Mouse (Mus musculus) hindbrain, embryonic 13.5 days (tissue): ENCODE results near the gene Abca8a. TPM values are rescaled to one million over a fixed set of nuclear protein-coding genes. Genes with fewer than 3 reads are reported as not detected.
"Not testable (repeated sequence)": the region's sequence is repeated elsewhere in the genome, so short reads cannot be mapped to it uniquely, and the experiment has no call there.

ENCODE experiments used
- ATAC-seq: fragments of 200-750 bp; cut with Nextera tagmentation; 2 replicates; pipeline ENCODE4 v1.8.0; 2017; ENCODE audit warnings: moderate TSS enrichment; ENCODE audit not compliant: low FRiP score
- H3K27ac ChIP-seq: fragments of 300-500 bp; sonication (generic); 2 replicates; pipeline ENCODE4 v1.5.1; 2015; ENCODE audit warnings: inconsistent platforms, mild to moderate bottlenecking, moderate library complexity
- H3K27me3 ChIP-seq: fragments of 300-500 bp; sonication (generic); 2 replicates; pipeline ENCODE4 v1.6.1; 2015; ENCODE audit warnings: mild to moderate bottlenecking, inconsistent platforms
- H3K36me3 ChIP-seq: fragments of 300-500 bp; sonication (generic); 2 replicates; pipeline ENCODE4 v1.6.1; 2015; ENCODE audit warnings: mild to moderate bottlenecking, inconsistent platforms
- H3K4me1 ChIP-seq: fragments of 300-500 bp; sonication (generic); replicated peaks from 2 replicates; pipeline ENCODE4 v1.6.1; 2015; ENCODE audit warnings: inconsistent platforms
- H3K4me2 ChIP-seq: fragments of 300-500 bp; sonication (generic); 2 replicates; pipeline ENCODE4 v1.6.1; 2015; ENCODE audit warnings: inconsistent platforms, mild to moderate bottlenecking, moderate library complexity
- H3K4me3 ChIP-seq: fragments of 300-500 bp; sonication (generic); 2 replicates; pipeline ENCODE4 v1.5.1; 2015; ENCODE audit warnings: mild to moderate bottlenecking, inconsistent platforms
- H3K9ac ChIP-seq: fragments of 300-500 bp; sonication (generic); 2 replicates; pipeline ENCODE4 v1.6.1; 2015; ENCODE audit warnings: mild to moderate bottlenecking, inconsistent platforms
- H3K9me3 ChIP-seq: fragments of 300-500 bp; sonication (generic); 2 replicates; pipeline ENCODE4 v1.6.1; 2016; ENCODE audit warnings: inconsistent platforms
- WGBS: fragments of 180-500 bp; shearing (Covaris S2); methylation state at CpG from one replicate; pipeline ENCODE4 v1.1.7; 2015; 5-methylcytosine and 5-hydroxymethylcytosine counted together
- polyA plus RNA-seq: library from polyadenylated mRNA; unstranded; fragments of >200 nt; fragmentation: Nextera tagmentation; extraction: Ambion mirVana; gene quantifications from 2 replicates; pipeline ENCODE4 v1.2.1, GENCODE M21; 2015

Gene Abca8a
- polyA plus RNA-seq, 1 experiment from 2014 or later, result 0.47 TPM

DNA sequence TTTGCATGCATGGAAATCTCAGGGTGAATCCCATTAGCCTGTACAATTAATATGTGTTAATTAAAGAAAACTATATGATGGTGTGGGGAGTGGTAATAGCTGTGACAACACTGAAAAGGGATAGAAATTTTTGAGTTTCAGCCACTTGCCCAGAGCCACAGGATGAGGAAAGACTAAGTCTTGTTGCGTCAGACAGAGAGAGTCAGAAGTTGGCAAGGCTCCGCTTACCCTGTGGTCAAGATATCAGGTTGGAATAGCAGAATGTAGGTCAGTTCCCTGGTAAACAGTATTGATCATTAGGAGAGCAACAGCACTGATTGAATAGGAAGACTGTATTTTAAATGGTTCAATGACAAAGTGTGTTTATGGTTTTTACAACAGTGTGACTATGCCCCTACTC, 58.0 kb downstream of the Abca8a start:
- no peak overlapping the region for H3K9ac ChIP-seq
- ATAC-seq, result no peak
- H3K27ac ChIP-seq, result no peak overlapping the region
- no peaks in the 10 kb centered on the region for H3K27me3 ChIP-seq
- WGBS, result 93% methylated on average over 2 of the region's 2 CpGs
- H3K36me3 ChIP-seq, result no peaks in the 10 kb centered on the region
- H3K4me2 ChIP-seq, result no peak overlapping the region
- H3K4me1 ChIP-seq, result peaks cover 5% of the 10 kb centered on the region
- no peak overlapping the region for H3K4me3 ChIP-seq
- no peaks in the 10 kb centered on the region for H3K9me3 ChIP-seq

- Histone ChIP-seq H3K27me3 (no peaks in the 10 kb centered on the region), H3K36me3 (no peaks in the 10 kb centered on the region), H3K27ac (no peak overlapping the region), H3K4me1 (no peaks in the 10 kb centered on the region), H3K9me3 (no peaks in the 10 kb centered on the region), H3K9ac (no peak overlapping the region), H3K4me2 (no peak overlapping the region), H3K4me3 (no peak overlapping the region)
- 80% methylated on average over 7 of the region's 7 CpGs for WGBS
- no peak for ATAC-seq
Measured at GRCm38 (mm10) chr11:110028913-110029695, 66.7 kb downstream of the Abca8a start.

DNA sequence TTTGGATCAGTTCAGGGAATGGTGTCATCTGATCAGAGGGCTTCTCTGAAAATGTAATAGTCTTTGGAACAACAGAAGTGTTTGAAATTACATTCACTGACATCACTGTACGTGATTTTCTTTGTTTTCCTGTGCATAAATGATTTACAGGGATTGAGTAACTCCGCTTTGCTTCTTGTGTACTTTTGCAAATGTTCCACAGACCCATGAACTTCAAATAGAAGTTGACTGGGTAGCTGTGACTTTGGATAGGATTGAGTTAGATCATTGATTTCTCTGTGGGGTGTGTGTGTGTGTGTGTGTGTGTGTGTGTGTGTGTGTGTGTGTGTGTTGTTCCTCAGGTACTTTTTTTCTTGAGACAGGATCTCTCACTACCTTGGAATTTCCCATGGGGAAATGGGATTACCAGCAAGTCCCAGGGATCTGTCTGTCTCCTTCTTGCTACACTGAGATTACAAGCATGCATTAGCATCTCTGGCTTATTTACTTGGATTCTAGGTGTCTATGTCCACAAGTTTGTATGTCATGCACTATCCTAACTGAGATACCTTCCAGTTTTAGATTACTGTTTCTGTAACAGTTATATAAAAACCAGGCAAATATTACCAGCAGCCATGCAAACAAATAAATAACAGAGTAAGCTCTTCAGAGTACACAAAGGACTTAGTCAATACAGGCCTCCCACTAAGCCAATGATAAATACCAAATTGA, 84.8 kb downstream of the Abca8a start:
- H3K36me3 ChIP-seq, result no peaks in the 10 kb centered on the region
- H3K4me2 ChIP-seq, result no peak overlapping the region
- WGBS, result 80% methylated on average over 2 of the region's 2 CpGs
- no peak overlapping the region for H3K27ac ChIP-seq
- no peak for ATAC-seq
- no peak overlapping the region for H3K9ac ChIP-seq
- no peaks in the 10 kb centered on the region for H3K27me3 ChIP-seq
- H3K4me3 ChIP-seq, result no peak overlapping the region
- H3K4me1 ChIP-seq, result no peaks in the 10 kb centered on the region
- H3K9me3 ChIP-seq, result no peaks in the 10 kb centered on the region

DNA sequence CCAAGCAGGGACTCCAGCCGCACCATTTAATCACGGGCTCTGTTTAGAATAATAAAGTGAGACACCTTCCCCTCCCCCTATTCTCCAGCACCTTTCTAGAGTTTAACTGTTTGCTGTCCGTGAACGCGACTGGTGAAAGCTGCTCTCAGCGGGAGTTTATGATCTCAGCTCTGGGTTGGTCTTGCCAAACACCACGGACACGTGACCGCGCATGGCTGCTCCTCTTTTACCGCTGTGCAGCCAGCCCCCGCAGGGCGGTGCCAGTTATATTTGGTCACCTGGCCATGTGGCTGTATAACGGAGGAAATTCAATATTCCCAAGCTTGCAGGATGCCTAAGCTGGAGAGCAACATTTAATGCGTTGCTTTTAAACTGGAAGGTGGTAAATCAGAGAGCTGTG, 100.2 kb downstream of the Abca8a start, which contains the start of gene Abca8b:
Gene Abca8b (minus strand): TSS at position 222 of the 400 bp plus-strand sequence.
- peaks cover 8% of the 10 kb centered on the region for H3K4me1 ChIP-seq
- H3K9me3 ChIP-seq, result no peaks in the 10 kb centered on the region
- no peaks in the 10 kb centered on the region for H3K36me3 ChIP-seq
- H3K4me2 ChIP-seq, result peak within 1 kb of the TSS; percentile 71
- peak within 1 kb of the TSS; percentile 48 for H3K4me3 ChIP-seq
- H3K9ac ChIP-seq, result peak within 1 kb of the TSS; percentile 68
- peak; percentile 88 for ATAC-seq
- WGBS, result 0% methylated on average over 15 of the region's 15 CpGs
- H3K27me3 ChIP-seq, result no peaks in the 10 kb centered on the region
- H3K27ac ChIP-seq, result peak within 1 kb of the TSS; percentile 80

- WGBS, result 8% methylated on average over 3 of the region's 3 CpGs
- no peaks in the 10 kb centered on the region for H3K27me3 ChIP-seq
- H3K9me3 ChIP-seq, result no peaks in the 10 kb centered on the region
- peak overlapping the region; percentile 48 for H3K4me3 ChIP-seq
- H3K9ac ChIP-seq, result no peak overlapping the region
- H3K27ac ChIP-seq, result peak overlapping the region; percentile 49; the same call in 1 of the 2 replicates
- H3K36me3 ChIP-seq, result no peaks in the 10 kb centered on the region
- peaks cover 8% of the 10 kb centered on the region for H3K4me1 ChIP-seq
- ATAC-seq, result peak; percentile 31; the same call in 1 of the 2 replicates
- peak overlapping the region; percentile 71 for H3K4me2 ChIP-seq
Measured at GRCm38 (mm10) chr11:109995013-109995412, 100.8 kb downstream of the Abca8a start.

DNA sequence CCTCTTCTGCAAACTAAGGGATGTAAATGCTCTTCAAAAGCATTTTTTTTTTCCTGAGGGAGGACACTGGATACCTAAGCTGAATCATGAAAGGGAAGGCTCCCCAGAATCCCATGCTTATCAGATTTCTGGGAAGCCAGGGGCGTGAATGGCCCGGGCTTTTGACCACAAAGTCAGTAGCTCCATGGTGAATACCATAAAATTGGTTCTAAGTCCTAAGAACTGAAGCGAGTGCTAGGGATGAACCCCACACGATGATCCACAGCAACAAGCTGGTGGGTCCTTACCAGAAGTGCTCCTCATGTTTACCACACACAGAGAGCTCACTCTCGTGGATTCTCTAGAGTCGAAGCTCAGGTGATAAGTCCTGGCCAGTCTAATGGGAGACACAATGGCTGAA, 101.8 kb downstream of the Abca8a start:
- Histone ChIP-seq H3K36me3 (no peaks in the 10 kb centered on the region), H3K4me3 (no peak overlapping the region), H3K27me3 (no peaks in the 10 kb centered on the region), H3K9ac (no peak overlapping the region), H3K4me2 (peak overlapping the region; percentile 71; the same call in 1 of the 2 replicates), H3K9me3 (no peaks in the 10 kb centered on the region), H3K4me1 (peaks cover 8% of the 10 kb centered on the region), H3K27ac (no peak overlapping the region)
- 64% methylated on average over 6 of the region's 6 CpGs for WGBS
- no peak for ATAC-seq

DNA sequence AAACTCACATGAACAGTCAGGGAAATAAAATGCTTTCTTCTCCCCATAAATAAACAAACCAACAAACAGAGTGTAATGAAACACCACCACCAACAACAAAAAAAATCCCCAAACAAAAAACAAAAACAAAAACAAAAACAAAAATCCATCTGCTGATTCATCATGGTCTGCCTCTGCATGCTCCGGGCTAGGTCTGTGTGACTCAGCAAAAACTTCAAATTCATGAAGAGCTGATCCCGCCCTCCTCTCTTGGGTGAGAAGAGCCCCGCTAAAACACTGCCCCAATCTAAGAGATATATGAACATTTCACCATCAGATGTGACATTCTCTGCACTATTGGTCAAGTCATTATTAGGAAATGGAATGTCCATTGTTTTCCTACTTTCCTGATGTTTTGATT, 104.5 kb downstream of the Abca8a start:
- no peaks in the 10 kb centered on the region for H3K27me3 ChIP-seq
- H3K27ac ChIP-seq, result no peak overlapping the region
- 83% methylated on average over 3 of the region's 3 CpGs for WGBS
- no peaks in the 10 kb centered on the region for H3K9me3 ChIP-seq
- H3K36me3 ChIP-seq, result no peaks in the 10 kb centered on the region
- no peak overlapping the region for H3K9ac ChIP-seq
- no peak overlapping the region for H3K4me2 ChIP-seq
- no peak for ATAC-seq
- H3K4me3 ChIP-seq, result no peak overlapping the region
- peaks cover 12% of the 10 kb centered on the region for H3K4me1 ChIP-seq

DNA sequence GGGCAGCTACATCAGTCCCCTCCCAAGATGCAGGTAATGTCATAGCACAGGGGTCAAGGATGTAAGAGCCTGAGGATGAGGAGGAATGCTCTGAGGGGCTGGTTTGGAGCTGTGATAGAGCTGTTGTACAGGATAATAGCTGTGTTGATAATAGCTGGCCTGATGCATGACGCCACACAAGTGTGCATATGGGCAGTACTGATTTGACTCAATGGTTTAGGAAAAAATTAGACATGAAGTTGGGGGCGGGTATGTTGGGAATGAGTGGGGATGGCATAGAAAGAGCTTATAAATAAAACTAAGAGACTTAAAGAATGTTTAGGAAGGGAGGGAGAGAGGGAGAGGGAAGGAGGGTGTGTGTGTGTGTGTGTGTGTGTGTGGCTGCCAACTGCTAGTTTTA, 105.5 kb downstream of the Abca8a start:
- no peak overlapping the region for H3K27ac ChIP-seq
- no peaks in the 10 kb centered on the region for H3K9me3 ChIP-seq
- ATAC-seq, result no peak
- peaks cover 12% of the 10 kb centered on the region for H3K4me1 ChIP-seq
- no peak overlapping the region for H3K4me3 ChIP-seq
- H3K36me3 ChIP-seq, result no peaks in the 10 kb centered on the region
- 87% methylated on average over 2 of the region's 2 CpGs for WGBS
- H3K27me3 ChIP-seq, result no peaks in the 10 kb centered on the region
- H3K4me2 ChIP-seq, result no peak overlapping the region
- H3K9ac ChIP-seq, result no peak overlapping the region

- WGBS, result 66% methylated on average over 1 of the region's 1 CpGs
Measured at GRCm38 (mm10) chr11:109988164-109988563, 107.6 kb downstream of the Abca8a start.

GRCm38 (mm10) chr11:109987460-109988072, 108.2 kb downstream of the Abca8a start:
- H3K27ac ChIP-seq, H3K4me2 ChIP-seq, ATAC-seq, H3K36me3 ChIP-seq, H3K4me3 ChIP-seq, H3K27me3 ChIP-seq, H3K4me1 ChIP-seq, H3K9ac ChIP-seq, H3K9me3 ChIP-seq: not testable (repeated sequence)
- WGBS, result 42% methylated on average over 11 of the region's 11 CpGs

More at GRCm38 (mm10) chr11:109988164-109988563, 107.6 kb downstream of the Abca8a start:
- Histone ChIP-seq H3K4me3 (no peak overlapping the region), H3K9ac (no peak overlapping the region), H3K4me2 (no peak overlapping the region), H3K27me3 (no peaks in the 10 kb centered on the region), H3K36me3 (no peaks in the 10 kb centered on the region), H3K27ac (no peak overlapping the region), H3K4me1 (peaks cover 3% of the 10 kb centered on the region; the same call in 1 of the 2 replicates), H3K9me3 (no peaks in the 10 kb centered on the region)
- no peak for ATAC-seq

DNA sequence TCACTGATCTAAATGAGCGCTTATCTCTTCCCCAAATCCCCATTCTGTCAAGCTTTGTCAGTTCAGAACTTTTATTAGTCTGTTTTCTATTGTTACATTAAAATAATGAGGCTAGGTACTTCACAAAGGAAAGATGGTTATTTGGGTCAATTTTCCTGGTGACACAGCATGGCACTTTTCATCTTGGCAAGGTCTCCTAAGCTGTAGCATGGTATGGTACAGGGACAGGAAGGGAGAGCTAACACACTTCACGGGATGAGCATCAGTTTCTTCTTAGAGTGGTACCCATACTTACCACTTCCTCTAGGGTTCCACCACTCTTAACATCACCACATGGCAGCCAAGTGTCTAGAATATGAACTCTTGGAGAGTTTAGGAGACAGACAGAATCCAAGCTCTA, 113.9 kb downstream of the Abca8a start:
- Histone ChIP-seq H3K4me3 (no peak overlapping the region), H3K27me3 (no peaks in the 10 kb centered on the region), H3K27ac (no peak overlapping the region), H3K4me1 (no peaks in the 10 kb centered on the region), H3K36me3 (0 out of 2 replicates have a peak, but pooled peaks cover 4% of the 10 kb centered on the region), H3K9me3 (no peaks in the 10 kb centered on the region), H3K4me2 (no peak overlapping the region), H3K9ac (no peak overlapping the region)
- ATAC-seq, result no peak
- WGBS, result 98% methylated on average over 2 of the region's 2 CpGs
